Mouse (Mus musculus): ENCODE data around the gene Ntf5. TPM values are rescaled to one million over a fixed set of nuclear protein-coding genes. Genes with fewer than 3 reads are reported as not detected.

Gene Ntf5
- polyA plus RNA-seq, 1 experiment, result 0.08 TPM

DNA sequence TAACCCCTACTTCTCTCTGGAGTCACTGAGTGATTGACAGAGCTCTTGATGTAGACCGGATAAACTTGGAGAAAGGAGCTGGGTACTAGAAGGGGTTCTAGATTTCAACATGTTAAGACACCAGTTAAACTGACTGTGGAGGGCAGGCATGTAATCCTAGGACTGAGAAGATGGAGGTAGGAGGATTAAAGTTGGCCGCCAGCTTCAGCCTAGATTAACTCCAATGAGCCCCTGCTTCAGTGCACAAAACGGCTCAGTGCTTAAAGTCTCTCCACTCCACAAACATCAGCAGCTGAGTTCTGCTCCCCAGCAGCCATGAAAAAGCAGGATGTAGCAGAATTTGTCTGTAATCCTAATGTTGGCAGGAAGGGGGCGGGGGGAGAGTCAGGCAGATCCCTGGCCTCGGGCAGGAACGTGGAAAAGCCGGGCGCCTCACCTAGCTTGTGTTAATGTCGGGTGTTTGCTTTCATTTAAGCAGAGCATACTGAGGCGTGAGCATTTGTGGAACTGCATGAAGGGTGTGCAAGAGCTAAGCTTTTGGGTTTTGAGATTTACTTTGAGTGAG is 11.9 kb upstream of the Ntf5 start:
- Histone ChIP-seq H3K27ac (ENCODE audit: insufficient read depth, low read length) (no peak overlapping the region), H3K4me1 (ENCODE audit: control insufficient read depth, insufficient read depth, low read length) (no peaks in the 10 kb centered on the region), H3K4me3 (ENCODE audit: insufficient read depth, low read length) (no peak overlapping the region)
- TF ChIP-seq POLR2A (IDR thresholded peaks at IDR 0.05; ENCODE audit: extremely low read depth, insufficient read depth, low read length) (no peak), CTCF (IDR thresholded peaks at IDR 0.05; ENCODE audit: extremely low read depth, insufficient read depth, low read length) (no peak)

DNA sequence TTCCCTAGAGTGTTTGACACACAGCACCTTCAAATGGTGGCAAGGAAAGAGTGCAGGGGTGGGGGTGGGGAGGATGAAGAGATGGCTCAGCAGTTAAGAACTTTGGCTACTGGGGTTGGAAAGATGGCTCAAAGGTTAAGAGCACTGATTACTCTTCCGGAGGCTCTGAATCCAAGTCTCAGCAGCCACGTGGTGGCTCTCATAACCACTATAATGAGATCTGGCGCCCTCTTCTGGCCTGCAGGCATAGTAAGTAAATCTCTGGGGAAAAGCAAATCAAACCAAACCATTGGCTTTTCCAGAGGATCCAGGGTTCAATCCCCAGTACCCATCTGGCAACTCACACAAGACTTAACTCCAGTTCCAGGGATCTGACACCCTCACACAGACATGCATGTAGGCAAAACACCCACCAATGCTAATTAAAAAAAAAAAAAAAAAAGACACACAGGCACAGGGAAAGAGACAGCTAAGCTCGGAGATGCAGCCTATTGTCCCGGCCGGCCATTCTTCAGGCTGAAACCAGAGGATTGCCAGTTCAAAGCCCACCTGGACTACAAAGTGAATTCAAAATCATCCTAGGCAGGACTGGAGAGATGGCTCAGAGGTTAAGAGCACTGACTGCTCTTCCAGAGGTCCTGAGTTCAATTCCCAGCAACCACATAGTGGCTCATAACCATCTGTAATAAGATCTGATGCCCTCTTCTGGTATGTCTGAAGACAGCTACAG is 9.8 kb upstream of the Ntf5 start:
- TF ChIP-seq POLR2A (IDR thresholded peaks at IDR 0.05; ENCODE audit: extremely low read depth, insufficient read depth, low read length) (no peak), CTCF (IDR thresholded peaks at IDR 0.05; ENCODE audit: extremely low read depth, insufficient read depth, low read length) (peak; percentile 43)
- no peak overlapping the region for H3K27ac ChIP-seq (ENCODE audit: insufficient read depth, low read length)
- no peaks in the 10 kb centered on the region for H3K4me1 ChIP-seq (ENCODE audit: control insufficient read depth, insufficient read depth, low read length)
- no peak overlapping the region for H3K4me3 ChIP-seq (ENCODE audit: insufficient read depth, low read length)

DNA sequence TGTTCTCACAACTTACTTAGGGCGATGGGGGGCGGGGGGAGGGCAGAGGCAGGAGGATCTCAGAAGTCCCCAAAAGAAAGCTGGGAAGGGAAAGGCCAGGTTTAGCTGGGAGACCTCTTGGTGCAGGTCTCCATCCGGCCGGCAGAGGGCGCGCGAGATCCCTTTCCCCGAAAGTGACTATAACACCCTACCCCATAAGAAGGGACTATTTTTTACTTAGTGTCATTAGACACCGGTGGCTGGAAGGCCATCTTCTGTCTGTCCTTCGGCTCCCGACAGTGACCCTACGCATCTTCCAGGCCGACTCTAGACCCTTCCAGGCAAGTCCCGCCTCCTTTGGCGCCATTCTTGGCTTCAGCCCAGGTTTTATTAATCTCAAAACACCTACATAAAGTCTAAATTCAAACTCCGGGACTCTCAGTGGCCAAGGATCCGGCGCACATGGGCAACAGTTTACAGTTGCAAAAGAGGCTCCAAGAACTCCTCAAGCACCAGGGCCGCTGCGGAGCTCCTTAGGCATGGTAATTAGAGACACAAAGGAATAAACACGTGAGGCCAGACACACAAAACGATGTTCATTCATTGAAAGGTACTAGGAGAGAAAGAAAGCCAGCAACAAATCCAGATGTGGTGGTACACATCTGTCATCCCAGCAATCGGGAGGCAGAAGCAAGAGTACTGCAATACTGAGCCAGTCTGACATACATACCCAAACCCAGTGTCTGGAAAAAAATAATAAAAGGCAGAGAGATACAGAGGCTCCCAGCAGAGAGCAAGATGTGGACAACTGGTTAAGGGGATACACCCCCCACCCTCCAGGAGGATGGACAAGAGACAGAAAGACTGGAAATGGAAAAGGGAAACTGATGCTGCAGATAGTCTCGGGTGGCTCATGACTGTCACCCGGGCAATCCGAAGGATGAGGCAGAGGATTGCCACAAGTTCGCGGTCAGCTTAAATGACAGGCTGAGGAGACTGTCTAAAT is 8.1 kb upstream of the Ntf5 start, which contains the start of gene Kcna7:
Gene Kcna7, plus strand, starts transcription at position 563 of the 985 bp plus-strand sequence.
- Histone ChIP-seq H3K27ac (ENCODE audit: insufficient read depth, low read length) (no peak within 1 kb of the TSS), H3K4me3 (ENCODE audit: insufficient read depth, low read length) (no peak within 1 kb of the TSS), H3K4me1 (ENCODE audit: control insufficient read depth, insufficient read depth, low read length) (no peaks in the 10 kb centered on the region)
- TF ChIP-seq CTCF (IDR thresholded peaks at IDR 0.05; ENCODE audit: extremely low read depth, insufficient read depth, low read length) (peak; percentile 71), POLR2A (IDR thresholded peaks at IDR 0.05; ENCODE audit: extremely low read depth, insufficient read depth, low read length) (no peak)

DNA sequence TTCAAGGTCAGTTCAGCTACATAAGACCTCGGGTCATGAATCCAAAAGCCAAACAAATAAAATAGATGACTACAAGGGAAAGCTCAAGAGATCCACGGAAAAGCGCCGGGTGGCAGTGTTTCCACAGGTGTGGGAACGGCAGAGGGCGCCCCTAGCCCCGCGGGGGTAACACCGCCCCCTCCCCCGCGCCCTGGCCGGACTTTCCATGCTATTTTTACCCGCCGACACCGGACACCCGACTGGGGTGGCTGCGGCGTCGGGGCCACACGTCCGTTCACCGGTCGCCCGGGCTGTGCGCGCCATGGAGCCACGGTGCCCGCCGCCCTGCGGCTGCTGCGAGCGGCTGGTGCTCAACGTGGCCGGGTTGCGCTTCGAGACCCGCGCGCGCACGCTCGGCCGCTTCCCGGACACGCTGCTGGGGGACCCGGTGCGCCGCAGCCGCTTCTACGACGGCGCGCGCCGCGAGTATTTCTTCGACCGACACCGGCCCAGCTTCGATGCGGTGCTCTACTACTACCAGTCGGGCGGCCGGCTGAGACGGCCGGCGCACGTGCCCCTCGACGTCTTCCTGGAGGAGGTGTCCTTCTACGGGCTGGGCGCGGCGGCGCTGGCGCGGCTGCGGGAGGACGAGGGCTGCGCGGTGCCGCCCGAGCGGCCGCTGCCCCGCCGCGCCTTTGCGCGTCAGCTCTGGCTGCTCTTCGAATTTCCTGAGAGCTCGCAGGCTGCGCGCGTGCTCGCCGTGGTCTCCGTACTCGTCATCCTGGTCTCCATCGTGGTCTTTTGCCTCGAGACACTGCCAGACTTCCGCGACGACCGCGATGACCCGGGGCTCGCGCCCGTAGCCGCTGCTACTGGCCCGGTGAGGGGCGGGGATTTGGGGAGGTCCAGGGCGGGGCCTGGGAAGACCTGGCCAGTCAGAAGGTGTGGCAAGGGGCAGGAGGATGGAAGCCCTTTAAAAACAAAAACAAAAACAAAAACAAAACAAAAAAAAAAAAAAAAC is 7.0 kb upstream of the Ntf5 start:
- Histone ChIP-seq H3K4me3 (ENCODE audit: insufficient read depth, low read length) (no peak overlapping the region), H3K27ac (ENCODE audit: insufficient read depth, low read length) (no peak overlapping the region), H3K4me1 (ENCODE audit: control insufficient read depth, insufficient read depth, low read length) (no peaks in the 10 kb centered on the region)
- no peak for TF ChIP-seq POLR2A (IDR thresholded peaks at IDR 0.05; ENCODE audit: extremely low read depth, insufficient read depth, low read length)
- TF ChIP-seq CTCF (IDR thresholded peaks at IDR 0.05; ENCODE audit: extremely low read depth, insufficient read depth, low read length), result no peak

DNA sequence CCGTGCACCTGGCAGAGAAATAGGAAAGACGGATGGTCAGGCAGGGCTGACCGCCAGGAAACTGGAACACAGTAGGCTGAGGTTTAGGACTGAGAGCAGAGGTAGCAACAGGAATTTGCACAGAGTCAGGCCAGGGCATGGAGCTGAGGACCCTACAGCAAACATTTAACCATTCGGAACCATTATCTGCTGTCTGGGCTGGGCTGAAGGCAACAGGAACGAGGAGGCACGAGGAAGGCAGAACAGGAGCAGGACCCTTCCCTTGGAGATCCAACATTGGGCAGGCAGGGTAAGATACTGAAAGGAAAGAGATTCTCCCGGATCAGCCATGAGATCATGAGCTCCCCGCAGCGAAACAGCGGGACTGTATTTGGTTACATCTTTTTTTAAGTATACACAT is 5.7 kb upstream of the Ntf5 start:
- Histone ChIP-seq H3K4me1 (ENCODE audit: control insufficient read depth, insufficient read depth, low read length) (no peaks in the 10 kb centered on the region), H3K27ac (ENCODE audit: insufficient read depth, low read length) (no peak overlapping the region), H3K4me3 (ENCODE audit: insufficient read depth, low read length) (no peak overlapping the region)
- no peak for TF ChIP-seq POLR2A (IDR thresholded peaks at IDR 0.05; ENCODE audit: extremely low read depth, insufficient read depth, low read length)
- no peak for TF ChIP-seq CTCF (IDR thresholded peaks at IDR 0.05; ENCODE audit: extremely low read depth, insufficient read depth, low read length)

DNA sequence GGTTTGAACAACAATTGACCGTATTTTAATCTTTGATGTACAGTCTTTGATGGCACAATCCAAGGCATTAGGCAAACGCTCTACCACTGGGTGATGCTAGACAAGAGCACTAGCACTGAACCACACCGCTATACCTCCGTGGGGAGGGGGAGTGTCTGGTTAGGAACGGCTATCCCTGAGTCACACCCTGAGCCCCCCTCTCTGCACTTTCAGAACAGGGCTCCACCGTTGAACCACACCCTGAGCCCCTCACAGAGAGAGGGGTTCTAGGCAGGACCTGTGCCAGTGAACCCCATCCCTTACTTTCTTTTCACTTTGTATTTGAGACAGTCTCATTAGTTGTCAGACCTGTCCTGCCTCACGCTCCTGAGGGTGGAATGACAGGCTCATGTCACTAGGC is 5.1 kb upstream of the Ntf5 start:
- Histone ChIP-seq H3K4me3 (ENCODE audit: insufficient read depth, low read length) (no peak overlapping the region), H3K27ac (ENCODE audit: insufficient read depth, low read length) (no peak overlapping the region), H3K4me1 (ENCODE audit: control insufficient read depth, insufficient read depth, low read length) (no peaks in the 10 kb centered on the region)
- no peak for TF ChIP-seq POLR2A (IDR thresholded peaks at IDR 0.05; ENCODE audit: extremely low read depth, insufficient read depth, low read length)
- TF ChIP-seq CTCF (IDR thresholded peaks at IDR 0.05; ENCODE audit: extremely low read depth, insufficient read depth, low read length), result no peak

DNA sequence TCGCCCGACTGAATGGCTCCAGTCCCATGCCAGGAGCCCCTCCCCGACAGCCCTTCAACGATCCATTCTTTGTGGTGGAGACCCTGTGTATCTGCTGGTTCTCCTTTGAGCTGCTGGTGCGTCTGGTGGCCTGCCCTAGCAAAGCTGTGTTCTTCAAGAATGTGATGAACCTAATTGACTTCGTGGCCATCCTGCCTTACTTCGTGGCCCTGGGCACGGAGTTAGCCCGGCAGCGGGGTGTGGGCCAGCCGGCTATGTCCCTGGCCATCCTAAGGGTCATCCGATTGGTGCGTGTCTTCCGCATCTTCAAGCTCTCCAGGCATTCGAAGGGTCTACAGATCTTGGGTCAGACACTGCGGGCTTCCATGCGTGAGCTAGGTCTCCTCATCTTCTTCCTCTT is 4.5 kb upstream of the Ntf5 start:
- TF ChIP-seq POLR2A (IDR thresholded peaks at IDR 0.05; ENCODE audit: extremely low read depth, insufficient read depth, low read length) (no peak), CTCF (IDR thresholded peaks at IDR 0.05; ENCODE audit: extremely low read depth, insufficient read depth, low read length) (no peak)
- no peak overlapping the region for H3K27ac ChIP-seq (ENCODE audit: insufficient read depth, low read length)
- no peak overlapping the region for H3K4me3 ChIP-seq (ENCODE audit: insufficient read depth, low read length)
- no peaks in the 10 kb centered on the region for H3K4me1 ChIP-seq (ENCODE audit: control insufficient read depth, insufficient read depth, low read length)

DNA sequence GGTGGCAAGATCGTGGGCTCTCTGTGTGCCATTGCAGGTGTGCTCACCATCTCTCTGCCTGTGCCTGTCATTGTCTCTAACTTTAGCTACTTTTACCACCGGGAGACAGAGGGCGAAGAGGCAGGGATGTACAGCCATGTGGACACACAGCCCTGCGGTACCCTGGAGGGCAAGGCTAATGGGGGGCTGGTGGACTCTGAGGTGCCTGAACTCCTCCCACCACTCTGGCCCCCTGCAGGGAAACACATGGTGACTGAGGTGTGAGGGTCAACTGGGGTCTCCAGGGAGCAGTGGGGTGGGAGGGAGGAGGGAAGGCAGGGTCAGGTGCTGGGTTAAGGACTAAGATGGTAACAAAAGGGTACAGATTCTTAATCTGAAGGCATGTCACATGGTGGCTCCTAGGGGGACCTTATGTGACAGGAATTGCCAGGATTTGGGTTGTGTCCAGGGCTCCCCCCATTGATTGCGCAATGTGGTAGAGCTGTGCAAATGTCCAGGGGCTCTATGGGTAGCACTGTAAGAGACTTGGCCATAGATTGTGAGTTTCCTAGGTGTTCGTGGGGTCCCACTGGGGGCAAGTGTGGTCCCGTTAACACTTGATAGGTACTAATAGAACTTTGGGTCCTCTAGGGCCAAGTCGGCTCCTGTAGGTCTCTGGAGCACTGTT is 3.9 kb upstream of the Ntf5 start:
- Histone ChIP-seq H3K4me1 (ENCODE audit: control insufficient read depth, insufficient read depth, low read length) (no peaks in the 10 kb centered on the region), H3K27ac (ENCODE audit: insufficient read depth, low read length) (no peak overlapping the region), H3K4me3 (ENCODE audit: insufficient read depth, low read length) (no peak overlapping the region)
- no peak for TF ChIP-seq CTCF (IDR thresholded peaks at IDR 0.05; ENCODE audit: extremely low read depth, insufficient read depth, low read length)
- TF ChIP-seq POLR2A (IDR thresholded peaks at IDR 0.05; ENCODE audit: extremely low read depth, insufficient read depth, low read length), result no peak

All from cortical plate, adult 2 months (tissue).